Mouse (Mus musculus) left cerebral cortex, postnatal 25 days (tissue): ENCODE data around the gene Vdac1. TPM values are rescaled to one million over a fixed set of nuclear protein-coding genes. Genes with fewer than 3 reads are reported as not detected.

Experiments used
- total RNA-seq, 2 experiments: library from RNA; stranded (reverse); gene quantifications; 2 replicates each; pipeline ENCODE4 v1.2.3; 2021

The Vdac1 gene
- total RNA-seq, 2 experiments from 2014 or later, result 544 to 569 TPM

Other genes starting within 250 kb of the Vdac1 start
- not detected for gene Olfr1373, start 215.3 kb upstream of the Vdac1 start, total RNA-seq
- not detected for gene Olfr1371, start 146.9 kb upstream of the Vdac1 start, total RNA-seq
- gene Skp1a, start 128.9 kb upstream of the Vdac1 start, total RNA-seq, result 100 to 1,000 TPM; 480 to 513 TPM
- 1 to 10 TPM; 3.5 to 4.1 TPM for gene Tcf7, start 77.8 kb upstream of the Vdac1 start, total RNA-seq
- gene 9530068E07Rik, start 35.6 kb downstream of the Vdac1 start, total RNA-seq, result 10 to 100 TPM; 66.9 to 68.5 TPM